9 mouse cellular contexts compared by ENCODE assay signal in genomic region chr7:4492284-4493224, GRCm38 (mm10).
A peak's percentile ranks its signal among the peaks of the same experiment; 100 is the strongest.
DNase-seq lines count a peak whose midpoint lies in the region.
"Had no signal": no experiment of that assay in that cellular context is flagged by ENCODE, and none has a peak within 500 bp of the region (broad histone marks: within the 10 kb centered on the region; RNA-seq: fewer than 3 reads in every experiment).

No protein-coding gene starts in this region.

- DNase-seq in embryo, embryonic 10.5 days (ENCODE audit: low spot score) = peak; percentile 23
- DNase-seq in embryo, embryonic 10 days (ENCODE audit: low spot score) = no peak
- peak; percentile 37 for DNase-seq in thymus, postnatal 14 days
- DNase-seq in thymus, adult 18-20 months = no peak
- DNase-seq in lung, postnatal 25 days (ENCODE audit: low spot score) = peak; percentile 29
- no peak for DNase-seq in right cerebral cortex, postnatal 36 days (ENCODE audit: low spot score in 2 of 2)
- no peak for DNase-seq in embryo, embryonic 9.5 days (ENCODE audit: extremely low spot score)
- DNase-seq in frontal cortex, postnatal 36 days (ENCODE audit: low spot score in 2 of 2) = no peak
- DNase-seq: adrenal gland, postnatal 10 days had no signal

Comparison
In these comparisons a context has a peak if more than half of its experiments do, and no peak if none do; other contexts are left out.
1. DNase-seq: peak in embryo, embryonic 10.5 days (single experiment), thymus, postnatal 14 days (single experiment) and lung, postnatal 25 days (single experiment); none in embryo, embryonic 10 days (single experiment), thymus, adult 18-20 months (0 of 2), right cerebral cortex, postnatal 36 days (0 of 2), embryo, embryonic 9.5 days (single experiment) and frontal cortex, postnatal 36 days (0 of 2).